Mouse (Mus musculus) myocyte (in vitro differentiated cells): ENCODE data around the gene Ergic1.

Source experiments
- E2F4 ChIP-seq: IDR thresholded peaks from one replicate; pipeline ENCODE4 v1.6.1; 2011; ENCODE audit warnings: mild to moderate bottlenecking, control low read depth, moderate library complexity; ENCODE audit not compliant: insufficient read depth
- MAX ChIP-seq: IDR thresholded peaks from one replicate; pipeline ENCODE4 v1.6.1; 2011; ENCODE audit warnings: low read depth, mild to moderate bottlenecking, control low read depth
- MYOD1 ChIP-seq, 3 experiments: IDR thresholded peaks; one replicate each; pipeline ENCODE4 v1.6.1; 2011; ENCODE audit warnings: control low read depth in 2 of 3, low read depth in 2 of 3, mild to moderate bottlenecking in 2 of 3, moderate library complexity in 1 of 3; ENCODE audit not compliant: insufficient read length in 2 of 3, control insufficient read depth in 1 of 3
- MYOG ChIP-seq, 3 experiments: IDR thresholded peaks; one replicate each; pipeline ENCODE4 v1.6.1; 2011; ENCODE audit warnings: control low read depth in 2 of 3, low read depth in 2 of 3, mild to moderate bottlenecking in 2 of 3; ENCODE audit not compliant: insufficient read length in 2 of 3, control insufficient read depth in 1 of 3, insufficient read depth in 1 of 3
- POLR2A ChIP-seq: IDR thresholded peaks from one replicate; pipeline ENCODE4 v1.6.1; 2011; ENCODE audit warnings: low read depth, mild to moderate bottlenecking, control low read depth, moderate library complexity; ENCODE audit not compliant: insufficient read length
- POLR2AphosphoS2 ChIP-seq: IDR thresholded peaks from one replicate; pipeline ENCODE4 v1.6.1; 2011; ENCODE audit warnings: low read depth, control low read depth; ENCODE audit not compliant: insufficient read length
- REST ChIP-seq: IDR thresholded peaks from one replicate; pipeline ENCODE4 v1.6.1; 2011; ENCODE audit warnings: mild to moderate bottlenecking, control low read depth, moderate library complexity; ENCODE audit not compliant: insufficient read depth, insufficient read length
- TCF12 ChIP-seq: IDR thresholded peaks from one replicate; pipeline ENCODE4 v1.6.1; 2011; ENCODE audit warnings: mild to moderate bottlenecking, control low read depth; ENCODE audit not compliant: poor library complexity, insufficient read depth, severe bottlenecking
- TCF3 ChIP-seq: IDR thresholded peaks from one replicate; pipeline ENCODE4 v1.6.1; 2011; ENCODE audit warnings: low read depth, control low read depth; ENCODE audit not compliant: insufficient read length
- USF1 ChIP-seq: IDR thresholded peaks from one replicate; pipeline ENCODE4 v1.6.1; 2011; ENCODE audit warnings: low read depth, mild to moderate bottlenecking, control low read depth, moderate library complexity

DNA sequence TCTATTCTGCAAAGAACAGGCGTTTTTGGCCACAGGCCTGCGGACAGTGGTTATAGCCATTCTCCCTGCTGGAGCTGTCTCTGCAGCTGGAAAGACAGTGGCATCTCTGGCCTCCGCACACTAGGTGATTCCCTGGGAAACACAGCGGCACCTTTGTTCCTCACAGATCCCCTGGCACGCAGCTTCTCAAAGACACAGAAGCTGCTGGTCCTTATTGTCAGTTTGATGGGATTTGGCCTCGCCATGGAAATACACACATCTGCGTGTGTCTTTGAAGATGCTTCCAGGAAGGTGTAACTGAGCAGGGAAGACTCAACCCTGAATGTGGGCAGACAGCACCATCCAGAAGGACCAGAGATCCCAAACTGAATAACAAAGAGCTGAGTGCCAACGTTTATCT is 42.0 kb downstream of the Ergic1 start:
- TF ChIP-seq REST (no peak), E2F4 (no peak), POLR2A (no peak), MYOG (IDR thresholded peaks at IDR 0.05; ENCODE audit: control insufficient read depth in 1 of 3, insufficient read depth in 1 of 3, insufficient read length in 2 of 3, low read depth in 2 of 3) (no peak), TCF12 (no peak), MYOD1 (IDR thresholded peaks at IDR 0.05; ENCODE audit: control insufficient read depth in 1 of 3, insufficient read length in 2 of 3, low read depth in 2 of 3) (no peak), POLR2AphosphoS2 (no peak), MAX (no peak), USF1 (no peak), TCF3 (no peak)
